Mouse (Mus musculus): ENCODE data around the gene Slc17a3.

GRCm38 (mm10) chr13:23816148-23816547 is 23.1 kb upstream of the Slc17a3 start:
- TF ChIP-seq POLR2A (IDR thresholded peaks at IDR 0.05; ENCODE audit: low read depth, low read length), result no peak
- TF ChIP-seq CTCF (IDR thresholded peaks at IDR 0.05; ENCODE audit: borderline replicate concordance, insufficient read depth, low read length), result no peak
